Mouse (Mus musculus) brain, embryonic 18.5 days (tissue): ENCODE data around the gene Kynu.

Source experiments
- DNase-seq: peaks from one replicate; pipeline ENCODE4 v3.0.0-alpha.2; 2012; ENCODE audit warnings: low read depth, low spot score

Gene Kynu

GRCm38 (mm10) chr2:43646962-43647361 lies 91.8 kb downstream of the Kynu start:
- DNase-seq: peak; percentile 40

GRCm38 (mm10) chr2:43669588-43669987 lies 114.5 kb downstream of the Kynu start:
- DNase-seq: no peak

- peak; percentile 49 for DNase-seq
These were observed 118.5 kb downstream of the Kynu start for GRCm38 (mm10) chr2:43673619-43674018.

- DNase-seq: no peak
These were observed 119.0 kb downstream of the Kynu start for GRCm38 (mm10) chr2:43674098-43674497.

GRCm38 (mm10) chr2:43675277-43675676 lies 120.1 kb downstream of the Kynu start:
- DNase-seq: no peak

GRCm38 (mm10) chr2:43690402-43690801 lies 135.3 kb downstream of the Kynu start:
- no peak for DNase-seq

GRCm38 (mm10) chr2:43691290-43691689 lies 136.2 kb downstream of the Kynu start:
- DNase-seq: no peak

- DNase-seq: no peak
These were observed 140.5 kb downstream of the Kynu start for GRCm38 (mm10) chr2:43695635-43696034.

GRCm38 (mm10) chr2:43712611-43713138 lies 157.5 kb downstream of the Kynu start:
- DNase-seq: no peak

GRCm38 (mm10) chr2:43722446-43723103 lies 167.4 kb downstream of the Kynu start:
- DNase-seq: peak; percentile 62

- no peak for DNase-seq
These were observed 168.0 kb downstream of the Kynu start for GRCm38 (mm10) chr2:43723104-43723541.

- no peak for DNase-seq
These were observed 172.1 kb downstream of the Kynu start for GRCm38 (mm10) chr2:43727181-43727580.

GRCm38 (mm10) chr2:43727693-43728092 lies 172.6 kb downstream of the Kynu start:
- DNase-seq: no peak

- no peak for DNase-seq
These were observed 173.7 kb downstream of the Kynu start for GRCm38 (mm10) chr2:43728831-43729230.
